Mouse (Mus musculus) embryo, embryonic 10.5 days (tissue): Measurements from ENCODE around the gene Slc24a5.
"Not testable (repeated sequence)": the region's sequence is repeated elsewhere in the genome, so short reads cannot be mapped to it uniquely, and the experiment has no call there.

Experiments
- DNase-seq: peaks from one replicate; pipeline ENCODE4 v3.0.0-alpha.2; 2015; ENCODE audit warnings: low spot score

Slc24a5 gene

DNA sequence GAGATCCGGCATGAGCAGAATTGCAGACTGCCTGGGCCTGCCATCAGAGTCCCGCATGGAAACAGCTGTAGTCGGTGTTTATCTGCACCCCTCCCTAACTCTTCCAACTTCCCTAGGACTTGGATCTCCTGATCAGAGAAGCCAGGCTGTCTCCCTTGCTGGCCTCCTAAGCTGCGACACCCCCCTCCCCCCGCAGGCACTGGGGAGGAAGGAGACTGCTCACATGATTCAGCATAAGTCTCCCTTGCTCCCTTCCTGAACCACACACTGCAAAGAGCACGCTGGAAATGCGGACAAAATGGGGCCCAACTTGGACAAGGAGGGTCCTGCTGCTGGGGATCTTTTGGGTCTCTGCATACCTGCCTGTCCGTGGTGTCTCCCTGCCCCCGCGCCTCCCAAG, at the start of gene Slc24a5:
Gene Slc24a5, plus strand, starts transcription at position 231 of the 400 bp plus-strand sequence.
- no peak for DNase-seq

GRCm38 (mm10) chr2:125024386-125024785, 43.5 kb upstream of the Slc24a5 start:
- peak; percentile 11 for DNase-seq

- DNase-seq = peak; percentile 52
These were observed 41.4 kb upstream of the Slc24a5 start for GRCm38 (mm10) chr2:125026358-125027000.

DNA sequence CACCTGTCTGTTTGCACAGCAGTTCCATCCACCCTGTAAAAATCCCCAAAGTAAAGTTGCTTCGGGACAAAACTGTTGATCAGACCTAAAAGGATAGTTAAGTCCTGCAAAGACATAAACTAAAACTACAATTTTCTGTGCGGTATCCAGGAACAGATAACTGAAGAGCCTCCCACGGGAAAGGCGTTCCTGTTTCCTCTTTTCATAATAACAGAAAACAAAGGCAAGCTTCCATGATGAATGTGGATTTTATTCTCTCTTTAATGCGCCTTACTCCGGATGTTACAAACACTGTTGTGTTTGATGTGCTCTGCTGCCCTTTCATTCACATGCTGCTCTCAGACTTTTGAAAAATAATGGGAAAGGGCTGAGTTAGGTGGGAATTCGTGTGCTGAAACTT, 37.3 kb upstream of the Slc24a5 start:
- DNase-seq = no peak

- no peak for DNase-seq
These were observed 36.8 kb upstream of the Slc24a5 start for GRCm38 (mm10) chr2:125031111-125031510.

- DNase-seq = no peak
These were observed 36.2 kb upstream of the Slc24a5 start for GRCm38 (mm10) chr2:125031562-125032257.

DNA sequence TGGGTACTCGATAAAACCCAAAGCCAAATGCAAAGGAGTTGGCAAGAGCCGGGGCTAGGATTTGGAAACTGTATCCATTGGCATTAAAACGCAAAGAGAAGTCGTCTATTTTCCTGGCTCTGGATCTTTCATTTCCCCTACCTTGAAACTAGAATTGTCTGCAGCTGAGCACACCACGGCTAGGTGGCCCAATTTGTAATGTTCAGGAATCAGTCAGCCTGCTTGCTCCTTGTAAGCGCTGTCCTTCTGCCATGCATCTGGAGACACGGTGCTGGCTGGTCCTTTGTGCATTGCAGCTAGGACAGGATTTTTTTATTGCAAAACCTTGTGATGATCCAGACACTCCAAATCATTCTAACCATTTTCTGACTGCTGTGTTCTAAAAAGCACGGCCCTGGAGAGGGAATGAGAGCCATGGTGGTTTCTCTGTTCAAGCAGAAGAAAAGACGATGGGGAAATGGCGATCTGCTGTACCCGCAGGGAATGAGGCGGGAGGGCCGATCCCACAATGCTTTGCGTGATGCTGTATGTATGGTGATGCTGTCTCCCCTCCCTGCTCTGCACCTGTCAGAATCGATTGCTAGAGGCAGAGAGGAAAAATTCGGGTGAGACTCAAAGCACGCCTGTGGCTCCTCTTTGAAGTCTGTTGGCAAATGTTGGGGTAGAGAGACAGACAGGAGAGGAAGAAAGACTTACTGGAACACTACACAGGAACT, 35.5 kb upstream of the Slc24a5 start:
- DNase-seq = no peak

GRCm38 (mm10) chr2:125033042-125033743, 34.7 kb upstream of the Slc24a5 start:
- no peak for DNase-seq

- no peak for DNase-seq
These were observed 12.5 kb upstream of the Slc24a5 start for GRCm38 (mm10) chr2:125055316-125055903.

GRCm38 (mm10) chr2:125057250-125057815, 10.6 kb upstream of the Slc24a5 start:
- peak; percentile 36 for DNase-seq

DNA sequence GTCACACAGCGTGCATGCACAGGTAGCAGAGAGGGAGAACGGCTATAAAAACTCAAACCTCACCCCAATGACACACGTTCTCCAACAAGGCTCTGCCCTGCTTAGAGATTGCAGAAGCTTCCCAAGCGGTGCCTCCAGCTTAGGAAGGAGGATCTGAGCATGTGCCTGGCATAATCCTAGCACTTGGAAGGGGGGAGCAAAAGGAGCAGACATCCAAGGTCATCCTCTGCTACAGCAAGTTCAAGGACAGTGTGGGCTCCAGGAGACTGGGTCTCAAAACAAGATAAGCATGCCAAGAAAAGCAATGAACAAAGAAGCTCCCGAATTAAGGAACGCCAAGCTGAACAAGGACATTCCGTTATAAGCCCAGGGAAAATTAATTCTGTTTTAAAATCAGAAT, 6.5 kb upstream of the Slc24a5 start:
- DNase-seq = no peak

GRCm38 (mm10) chr2:125062944-125063343, 5.0 kb upstream of the Slc24a5 start:
- no peak for DNase-seq

DNA sequence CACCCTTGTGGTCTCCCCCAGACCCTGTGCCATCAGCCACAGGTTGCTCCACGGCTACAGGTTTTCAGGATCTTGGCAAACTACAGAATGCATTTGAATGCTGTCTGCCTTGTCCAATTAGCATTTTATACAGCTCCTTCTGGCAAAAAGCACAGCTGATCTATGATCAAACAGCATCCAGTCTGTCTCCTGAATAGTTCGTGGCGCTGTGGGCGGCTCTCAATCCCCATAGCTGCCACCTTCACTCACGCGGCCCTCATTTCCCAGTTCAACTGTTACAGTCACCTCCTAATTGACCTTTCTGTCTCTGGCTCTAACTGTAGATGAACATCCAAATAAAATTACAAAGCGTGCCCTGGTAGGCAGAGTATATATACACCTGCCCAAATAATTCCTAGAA, 551 bp upstream of the Slc24a5 start:
- no peak for DNase-seq

GRCm38 (mm10) chr2:125068696-125069095, 772 bp downstream of the Slc24a5 start:
- no peak for DNase-seq

DNA sequence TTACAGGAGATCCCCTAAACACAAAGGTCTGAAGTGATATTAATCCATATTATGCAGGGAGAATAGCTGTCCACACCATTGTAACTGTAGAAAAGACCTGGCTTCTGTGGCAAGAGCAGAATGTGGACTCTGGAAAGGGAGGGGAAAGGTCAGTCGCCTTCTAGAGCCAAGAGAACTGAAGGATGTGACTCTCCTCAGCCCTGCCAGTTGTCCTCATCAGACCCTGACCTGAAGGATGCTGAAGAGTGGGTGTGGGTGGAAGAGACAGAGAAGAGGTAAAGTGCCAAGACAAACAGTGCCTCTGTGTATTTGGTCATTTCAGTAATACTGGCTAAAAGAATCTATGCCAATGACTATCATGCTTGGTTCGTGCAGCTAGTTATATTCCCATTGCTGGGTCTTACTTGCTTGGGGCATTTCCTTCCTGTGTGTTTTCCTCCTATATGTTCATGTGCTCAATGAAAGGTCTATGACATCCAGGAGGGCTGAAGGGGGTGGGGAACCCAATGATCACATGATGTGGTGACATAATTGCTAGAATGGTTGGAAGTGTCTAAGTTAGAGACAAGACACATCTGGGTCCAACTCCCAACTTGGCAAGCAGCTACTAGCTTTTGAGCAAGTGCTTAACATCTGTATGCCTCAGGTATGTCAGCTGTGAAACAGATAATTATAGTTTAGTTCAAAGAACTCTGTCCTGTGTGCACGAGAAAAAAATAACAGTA, 5.3 kb downstream of the Slc24a5 start:
- DNase-seq = no peak

DNA sequence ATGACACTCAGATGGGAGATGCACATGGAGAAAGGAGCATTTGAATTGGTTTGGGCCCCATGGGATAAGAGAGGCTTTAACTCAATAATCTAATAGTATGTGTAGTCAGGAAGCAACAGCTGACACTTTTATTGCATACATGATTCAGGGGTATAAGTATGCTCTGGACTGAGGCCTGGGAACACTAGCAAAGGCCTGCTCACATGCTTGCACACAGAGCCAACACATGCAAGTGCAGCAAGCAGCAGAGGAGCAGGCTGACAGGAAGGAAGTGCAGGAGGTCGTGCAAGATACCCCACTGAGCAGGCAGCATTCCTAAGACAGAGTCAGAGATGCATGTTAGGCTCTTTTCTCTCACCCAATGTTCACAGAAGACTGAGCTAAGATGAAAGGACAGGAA, 16.0 kb downstream of the Slc24a5 start:
- peak; percentile 23 for DNase-seq

DNA sequence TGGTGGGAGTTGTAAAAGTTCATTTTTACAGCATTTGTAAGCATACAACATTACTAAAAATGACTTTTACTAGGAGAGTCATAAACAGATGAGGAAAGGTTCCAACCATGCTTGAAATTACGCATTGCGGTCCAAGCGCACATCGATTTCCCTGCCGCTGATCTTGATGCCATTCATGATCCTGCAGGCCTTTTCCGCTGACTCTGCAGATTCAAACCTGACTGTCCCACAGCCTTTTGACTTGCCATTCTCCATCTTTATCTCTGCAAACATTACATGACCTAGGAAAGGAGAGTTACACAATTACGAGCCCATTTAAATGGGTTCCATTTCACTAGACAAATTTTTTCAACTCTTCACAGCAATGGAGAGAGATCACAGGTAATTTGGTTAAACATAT, 20.8 kb downstream of the Slc24a5 start:
- no peak for DNase-seq

- not testable (repeated sequence) for DNase-seq
These were observed 24.2 kb downstream of the Slc24a5 start for GRCm38 (mm10) chr2:125092123-125092522.

GRCm38 (mm10) chr2:125104491-125104890, 36.6 kb downstream of the Slc24a5 start:
- DNase-seq = not testable (repeated sequence)

- not testable (repeated sequence) for DNase-seq
These were observed 38.6 kb downstream of the Slc24a5 start for GRCm38 (mm10) chr2:125106536-125106935.
